Mouse (Mus musculus) CH12.LX (cell line): ENCODE results near the gene Hist1h4n.

Experiments used
- CTCF ChIP-seq, 2 experiments: IDR thresholded peaks in 1 of 2; conservative IDR thresholded peaks in 1 of 2; 2 replicates each; pipeline ENCODE4 v1.5.1; 2011 to 2012; ENCODE audit warnings: low read depth in 2 of 2, low read length in 2 of 2, improper control_type of control experiment in 1 of 2, inconsistent platforms in 1 of 2, mild to moderate bottlenecking in 1 of 2, moderate library complexity in 1 of 2
- E2F4 ChIP-seq: IDR thresholded peaks from 2 replicates; pipeline ENCODE4 v1.6.1; 2011; ENCODE audit warnings: low read depth, low read length, improper control_type of control experiment; ENCODE audit not compliant: insufficient replicate concordance
- ELF1 ChIP-seq: IDR thresholded peaks from 2 replicates; pipeline ENCODE4 v1.6.1; 2014; ENCODE audit warnings: low read depth, mild to moderate bottlenecking, inconsistent platforms, low read length, improper control_type of control experiment
- EP300 ChIP-seq: IDR thresholded peaks from 2 replicates; pipeline ENCODE4 v1.6.1; 2011; ENCODE audit warnings: low read length, improper control_type of control experiment
- MAX ChIP-seq: IDR thresholded peaks from 2 replicates; pipeline ENCODE4 v1.6.1; 2011; ENCODE audit warnings: low read length, improper control_type of control experiment
- NRF1 ChIP-seq: IDR thresholded peaks from 2 replicates; pipeline ENCODE4 v1.6.1; 2014; ENCODE audit warnings: low read depth, mild to moderate bottlenecking, inconsistent platforms, low read length, improper control_type of control experiment, moderate library complexity
- POLR2A ChIP-seq: IDR thresholded peaks from 2 replicates; pipeline ENCODE4 v1.6.1; 2011; ENCODE audit warnings: low read depth, mild to moderate bottlenecking, improper control_type of control experiment, low read length
- USF1 ChIP-seq: IDR thresholded peaks from 2 replicates; pipeline ENCODE4 v1.6.1; 2014; ENCODE audit warnings: low read depth, mild to moderate bottlenecking, inconsistent platforms, low read length, improper control_type of control experiment

DNA sequence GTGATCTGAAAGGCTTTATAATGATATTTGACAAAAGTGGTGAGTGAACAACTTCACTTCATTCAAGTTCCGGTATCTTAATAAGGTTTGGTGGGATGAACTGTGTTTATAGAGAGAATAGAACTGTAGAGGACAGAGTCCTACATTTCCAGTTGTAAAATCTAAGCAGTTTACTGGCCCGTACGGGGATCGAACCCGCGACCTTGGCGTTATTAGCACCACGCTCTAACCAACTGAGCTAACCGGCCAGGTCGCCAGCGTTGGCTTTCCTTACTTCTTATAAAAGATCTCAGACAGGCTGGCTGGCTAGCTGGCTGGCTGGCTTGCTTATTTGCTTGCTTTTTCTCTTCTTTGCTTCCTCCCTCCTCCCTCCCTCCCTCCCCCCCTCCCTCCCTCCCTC lies 23.1 kb upstream of the Hist1h4n start:
- no peak for TF ChIP-seq EP300
- TF ChIP-seq POLR2A = no peak
- TF ChIP-seq USF1 = no peak
- peak; percentile 63; the same call in 1 of the 2 replicates for TF ChIP-seq NRF1
- TF ChIP-seq ELF1 = peak; percentile 98
- no peak for TF ChIP-seq CTCF (conservative IDR thresholded peaks at IDR 0.05 in 1 of 2, IDR thresholded peaks at IDR 0.05 in 1 of 2; ENCODE audit: low read depth in 2 of 2, low read length in 2 of 2)
- peak; percentile 65; the same call in 1 of the 2 replicates for TF ChIP-seq E2F4
- no peak for TF ChIP-seq MAX
